Mouse (Mus musculus) bone marrow macrophage, adult 2 months (primary cell): Measurements from ENCODE around the gene Prpf6.

Source experiments
- CTCF ChIP-seq: IDR thresholded peaks from 2 replicates; pipeline ENCODE4 v1.5.1; 2012; ENCODE audit warnings: low read depth, mild to moderate bottlenecking, low read length, moderate library complexity
- POLR2A ChIP-seq: IDR thresholded peaks from 2 replicates; pipeline ENCODE4 v1.6.1; 2012; ENCODE audit warnings: mild to moderate bottlenecking, low read depth, low read length, borderline replicate concordance

DNA sequence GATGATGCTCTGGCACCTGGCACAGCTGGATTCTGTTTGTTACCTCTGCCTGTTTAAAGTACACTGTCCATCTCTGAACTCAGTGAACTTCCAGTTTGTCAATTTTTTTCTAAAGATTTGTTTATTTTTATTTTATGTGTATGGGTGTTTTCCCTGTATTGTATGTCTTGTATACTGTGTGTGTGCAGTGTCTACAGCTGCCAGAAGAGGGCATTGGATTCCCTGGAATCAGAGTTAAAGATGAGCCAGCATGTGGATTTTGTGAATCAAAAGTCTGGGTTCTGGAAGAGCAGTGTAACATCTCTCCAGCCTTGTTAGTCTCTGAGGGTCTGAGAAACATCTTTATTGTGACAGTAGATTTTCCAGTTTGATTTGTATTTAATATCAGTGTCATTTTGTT lies 31.7 kb downstream of the Prpf6 start:
- no peak for TF ChIP-seq POLR2A
- TF ChIP-seq CTCF, result no peak
